Mouse (Mus musculus) liver, embryonic 12.5 days (tissue): Measurements from ENCODE around the gene Krtap4-2. TPM values are rescaled to one million over a fixed set of nuclear protein-coding genes. Genes with fewer than 3 reads are reported as not detected.

Experiments
- polyA plus RNA-seq: library from polyadenylated mRNA; unstranded; fragments of >200 nt; fragmentation: Nextera tagmentation; extraction: Ambion mirVana; gene quantifications from 2 replicates; pipeline ENCODE4 v1.2.1, GENCODE M21; 2016

The Krtap4-2 gene
- polyA plus RNA-seq, 1 experiment from 2014 or later, result not detected

Other genes with a start within 250 kb of the Krtap4-2 start
- gene Krt10, start 245.7 kb downstream of the Krtap4-2 start, polyA plus RNA-seq, result 5.2 and 6.1 TPM in 2 replicates
- 0.06 TPM in 1 of 2 replicates, not detected in the other for gene Krt12, start 212.8 kb downstream of the Krtap4-2 start, polyA plus RNA-seq
- gene Krt20, start 196.9 kb downstream of the Krtap4-2 start, polyA plus RNA-seq, result 23.5 and 24.6 TPM in 2 replicates
- gene Krt23, start 141.9 kb downstream of the Krtap4-2 start, polyA plus RNA-seq, result 0.20 and 0.35 TPM in 2 replicates
- gene Krt39, start 113.7 kb downstream of the Krtap4-2 start, polyA plus RNA-seq, result not detected in 2 replicates
- not detected in 2 replicates for gene Krt40, start 91.9 kb downstream of the Krtap4-2 start, polyA plus RNA-seq
- gene Krtap3-3, start 84.2 kb downstream of the Krtap4-2 start, polyA plus RNA-seq, result not detected in 2 replicates
- gene Krtap3-2, start 78.2 kb downstream of the Krtap4-2 start, polyA plus RNA-seq, result not detected in 2 replicates
- gene Gm11939, start 75.6 kb downstream of the Krtap4-2 start, polyA plus RNA-seq, result not detected in 2 replicates
- gene Krtap3-1, start 68.5 kb downstream of the Krtap4-2 start, polyA plus RNA-seq, result not detected in 2 replicates
- gene Krtap1-5, start 54.1 kb downstream of the Krtap4-2 start, polyA plus RNA-seq, result not detected in 2 replicates
- gene Krtap1-4, start 51.4 kb downstream of the Krtap4-2 start, polyA plus RNA-seq, result not detected in 2 replicates
- not detected in 2 replicates for gene Krtap1-3, start 43.7 kb downstream of the Krtap4-2 start, polyA plus RNA-seq
- not detected in 2 replicates for gene Krtap9-3, start 37.0 kb downstream of the Krtap4-2 start, polyA plus RNA-seq
- not detected in 2 replicates for gene Gm11938, start 31.8 kb downstream of the Krtap4-2 start, polyA plus RNA-seq
- not detected in 2 replicates for gene Gm11937, start 24.9 kb downstream of the Krtap4-2 start, polyA plus RNA-seq
- gene Krtap2-4, start 20.2 kb downstream of the Krtap4-2 start, polyA plus RNA-seq, result not detected in 2 replicates
- gene Gm11562, start 14.6 kb downstream of the Krtap4-2 start, polyA plus RNA-seq, result not detected in 2 replicates
- gene Krtap4-1, start 6.8 kb downstream of the Krtap4-2 start, polyA plus RNA-seq, result not detected in 2 replicates
- gene Krtap4-7, start 9.0 kb upstream of the Krtap4-2 start, polyA plus RNA-seq, result not detected in 2 replicates
- not detected in 2 replicates for gene Gm11555, start 15.2 kb upstream of the Krtap4-2 start, polyA plus RNA-seq
- gene Gm11563, start 23.9 kb upstream of the Krtap4-2 start, polyA plus RNA-seq, result not detected in 2 replicates
- gene Krtap4-6, start 30.9 kb upstream of the Krtap4-2 start, polyA plus RNA-seq, result not detected in 2 replicates
- not detected in 2 replicates for gene Gm14190, start 55.7 kb upstream of the Krtap4-2 start, polyA plus RNA-seq
- gene Gm14180, start 99.2 kb upstream of the Krtap4-2 start, polyA plus RNA-seq, result not detected in 2 replicates
- not detected in 2 replicates for gene Gm11595, start 137.8 kb upstream of the Krtap4-2 start, polyA plus RNA-seq
- gene Krtap4-8, start 145.6 kb upstream of the Krtap4-2 start, polyA plus RNA-seq, result not detected in 2 replicates
- gene Krtap4-9, start 150.1 kb upstream of the Krtap4-2 start, polyA plus RNA-seq, result not detected in 2 replicates
- gene Gm11596, start 158.4 kb upstream of the Krtap4-2 start, polyA plus RNA-seq, result not detected in 2 replicates
- not detected in 2 replicates for gene Gm11569, start 163.8 kb upstream of the Krtap4-2 start, polyA plus RNA-seq
- gene Gm11554, start 169.4 kb upstream of the Krtap4-2 start, polyA plus RNA-seq, result not detected in 2 replicates
- not detected in 2 replicates for gene Krtap4-13, start 174.8 kb upstream of the Krtap4-2 start, polyA plus RNA-seq
- gene Gm11564, start 180.6 kb upstream of the Krtap4-2 start, polyA plus RNA-seq, result not detected in 2 replicates
- not detected in 2 replicates for gene 2300003K06Rik, start 203.0 kb upstream of the Krtap4-2 start, polyA plus RNA-seq
- gene Krtap4-16, start 216.5 kb upstream of the Krtap4-2 start, polyA plus RNA-seq, result not detected in 2 replicates
- gene Gm11568, start 222.8 kb upstream of the Krtap4-2 start, polyA plus RNA-seq, result not detected in 2 replicates
- not detected in 2 replicates for gene Gm11559, start 229.4 kb upstream of the Krtap4-2 start, polyA plus RNA-seq
- not detected in 2 replicates for gene Krtap9-1, start 238.3 kb upstream of the Krtap4-2 start, polyA plus RNA-seq
- not detected in 2 replicates for gene Gm11567, start 244.1 kb upstream of the Krtap4-2 start, polyA plus RNA-seq